Mouse (Mus musculus) neural tube, embryonic 14.5 days (tissue): ENCODE results near the gene Zdhhc20. TPM values are rescaled to one million over a fixed set of nuclear protein-coding genes. Genes with fewer than 3 reads are reported as not detected.
"Not testable (repeated sequence)": the region's sequence is repeated elsewhere in the genome, so short reads cannot be mapped to it uniquely, and the experiment has no call there.

Experiments used
- ATAC-seq: fragments of 200-750 bp; cut with Nextera tagmentation; 2 replicates; pipeline ENCODE4 v1.8.0; 2017; ENCODE audit warnings: low read depth, mild to moderate bottlenecking, moderate TSS enrichment, moderate library complexity
- H3K27ac ChIP-seq: fragments of 300-500 bp; sonication (generic); 2 replicates; pipeline ENCODE4 v1.5.1; 2014; ENCODE audit warnings: low read depth, mild to moderate bottlenecking, control low read depth, low read length, moderate library complexity, mixed read lengths
- H3K27me3 ChIP-seq: fragments of 300-500 bp; sonication (generic); 2 replicates; pipeline ENCODE4 v1.6.1; 2014; ENCODE audit warnings: low read length; ENCODE audit not compliant: control insufficient read depth, insufficient read depth
- H3K36me3 ChIP-seq: fragments of 300-500 bp; sonication (generic); 2 replicates; pipeline ENCODE4 v1.6.1; 2014; ENCODE audit warnings: low read length, mixed read lengths; ENCODE audit not compliant: control insufficient read depth, insufficient read depth
- H3K4me1 ChIP-seq: fragments of 300-500 bp; sonication (generic); 2 replicates; pipeline ENCODE4 v1.6.1; 2014; ENCODE audit warnings: low read length; ENCODE audit not compliant: control insufficient read depth, insufficient read depth
- H3K4me2 ChIP-seq: fragments of 300-500 bp; sonication (generic); 2 replicates; pipeline ENCODE4 v1.6.1; 2014; ENCODE audit warnings: mild to moderate bottlenecking, low read depth, low read length, control low read depth
- H3K4me3 ChIP-seq: fragments of 300-500 bp; sonication (generic); 2 replicates; pipeline ENCODE4 v1.5.1; 2014; ENCODE audit warnings: low read depth, low read length, control low read depth, mixed read lengths
- H3K9ac ChIP-seq: fragments of 300-500 bp; sonication (generic); replicated peaks from 2 replicates; pipeline ENCODE4 v1.6.1; 2014; ENCODE audit warnings: low read depth, mild to moderate bottlenecking, control low read depth, low read length, mixed read lengths
- H3K9me3 ChIP-seq: fragments of 300-500 bp; sonication (generic); 2 replicates; pipeline ENCODE4 v1.6.1; 2016; ENCODE audit warnings: low read length; ENCODE audit not compliant: control insufficient read depth
- WGBS: fragments of 180-500 bp; shearing (Covaris S2); extraction: QIAGEN DNeasy Blood & Tissue Kit; methylation state at CpG from one replicate; pipeline ENCODE4 v1.1.7; 2014; 5-methylcytosine and 5-hydroxymethylcytosine counted together
- polyA plus RNA-seq: library from polyadenylated mRNA; unstranded; fragments of >200 nt; fragmentation: Nextera tagmentation; extraction: Ambion mirVana; gene quantifications from 2 replicates; pipeline ENCODE4 v1.2.1, GENCODE M21; 2014

Gene Zdhhc20
- polyA plus RNA-seq, 1 experiment from 2014 or later, result 42.8 TPM

DNA sequence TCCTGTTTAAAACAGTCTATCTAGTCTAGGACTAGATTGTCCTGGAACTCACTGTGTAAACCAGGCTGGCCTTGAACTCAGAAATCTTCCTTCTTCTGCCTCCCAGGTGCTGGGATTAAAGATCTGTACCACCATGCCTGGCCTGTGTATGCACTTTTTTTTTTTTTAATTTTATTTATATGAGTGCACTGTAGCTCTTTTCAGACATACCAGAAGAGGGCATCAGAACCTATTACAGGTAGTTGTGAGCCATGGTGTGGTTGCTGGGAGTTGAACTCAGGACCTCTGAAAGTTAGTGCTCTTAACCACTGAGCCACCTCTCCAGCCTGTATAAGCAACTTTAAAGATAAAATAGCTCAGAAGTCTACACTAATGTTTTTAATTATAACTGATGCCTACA lies 9.0 kb downstream of the Zdhhc20 start:
- Histone ChIP-seq H3K4me3 (no peak overlapping the region), H3K27me3 (no peaks in the 10 kb centered on the region), H3K36me3 (no peaks in the 10 kb centered on the region), H3K4me2 (no peak overlapping the region), H3K9me3 (no peaks in the 10 kb centered on the region), H3K27ac (no peak overlapping the region), H3K4me1 (0 out of 2 replicates have a peak, but pooled peaks cover 3% of the 10 kb centered on the region), H3K9ac (no peak overlapping the region)
- ATAC-seq, result no peak

DNA sequence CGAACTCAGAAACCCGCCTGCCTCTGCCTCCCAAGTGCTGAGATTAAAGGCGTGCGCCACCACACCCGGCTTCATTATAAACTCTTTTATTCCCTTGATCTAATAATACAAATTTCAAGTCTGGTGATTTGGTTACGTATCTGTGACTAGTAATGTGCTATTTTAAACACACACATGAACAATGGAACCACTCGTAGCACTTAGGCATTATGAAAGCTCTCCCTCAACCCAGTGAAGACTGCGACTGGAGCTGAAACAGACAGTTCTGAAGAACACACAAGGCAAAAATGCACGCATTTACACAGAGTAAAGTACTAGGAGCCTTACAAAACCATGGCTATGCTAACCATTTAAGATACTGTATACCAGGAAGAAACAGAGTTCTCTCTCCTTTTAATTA lies 12.2 kb downstream of the Zdhhc20 start:
- no peak for ATAC-seq
- Histone ChIP-seq H3K9ac (no peak overlapping the region), H3K4me2 (no peak overlapping the region), H3K27me3 (no peaks in the 10 kb centered on the region), H3K27ac (no peak overlapping the region), H3K4me1 (0 out of 2 replicates have a peak, but pooled peaks cover 3% of the 10 kb centered on the region), H3K36me3 (0 out of 2 replicates have a peak, but pooled peaks cover 4% of the 10 kb centered on the region), H3K9me3 (no peaks in the 10 kb centered on the region), H3K4me3 (no peak overlapping the region)
- WGBS, result 95% methylated on average over 9 of the region's 9 CpGs

DNA sequence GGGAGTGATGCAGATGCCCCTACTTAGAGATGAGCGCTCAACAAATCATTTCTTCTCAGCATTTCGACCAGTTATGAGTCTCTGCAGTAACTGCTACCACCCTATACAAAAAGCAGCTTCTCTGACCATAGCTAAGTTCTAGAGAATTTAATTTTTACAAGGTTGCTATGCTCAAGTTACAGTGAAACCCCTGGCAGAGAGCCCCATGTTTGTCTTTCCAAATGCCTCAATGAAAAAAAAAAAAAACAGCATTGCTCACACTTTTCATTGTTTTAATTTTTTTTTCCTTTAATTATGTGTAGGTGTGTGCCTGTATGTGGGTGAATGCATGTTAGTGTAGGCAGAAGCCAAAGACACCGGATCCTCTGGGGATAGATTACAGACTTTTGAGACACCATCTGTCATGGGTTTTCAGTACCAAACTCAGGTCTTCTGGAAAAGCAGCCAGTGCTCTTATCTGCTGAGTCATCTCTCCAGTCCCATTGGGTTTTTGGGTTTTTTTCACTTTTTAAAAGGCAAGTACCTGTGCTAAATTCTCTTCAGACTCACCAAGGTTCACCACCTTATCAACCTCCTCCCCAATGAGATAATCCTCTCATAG lies 23.3 kb downstream of the Zdhhc20 start:
- Histone ChIP-seq H3K27me3 (no peaks in the 10 kb centered on the region), H3K4me1 (no peaks in the 10 kb centered on the region), H3K36me3 (peaks cover 16% of the 10 kb centered on the region; the same call in 1 of the 2 replicates), H3K9ac (no peak overlapping the region), H3K4me2 (no peak overlapping the region), H3K9me3 (no peaks in the 10 kb centered on the region), H3K4me3 (no peak overlapping the region), H3K27ac (no peak overlapping the region)
- WGBS, result 97% methylated on average over 3 of the region's 3 CpGs
- ATAC-seq, result no peak

DNA sequence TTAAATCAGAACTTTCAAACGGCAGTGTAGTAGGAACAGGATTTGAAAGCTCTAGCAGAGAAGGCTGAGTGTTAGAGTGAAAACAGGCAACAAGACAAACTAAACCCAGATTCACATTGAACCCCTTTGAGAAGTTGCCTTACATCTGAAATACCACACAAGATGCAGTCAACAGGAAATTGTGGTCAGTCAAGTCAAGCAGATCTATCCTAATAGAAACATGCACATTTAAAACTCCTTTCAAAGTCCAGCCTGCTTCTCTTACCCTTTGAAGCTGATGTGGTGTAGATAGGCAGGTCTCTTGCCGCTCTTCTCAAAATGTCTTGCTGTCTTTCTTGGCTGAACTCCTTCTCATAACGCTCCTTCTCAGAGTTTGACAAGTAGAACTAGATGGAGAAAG lies 24.8 kb downstream of the Zdhhc20 start:
- Histone ChIP-seq H3K4me1 (no peaks in the 10 kb centered on the region), H3K27me3 (no peaks in the 10 kb centered on the region), H3K4me3 (no peak overlapping the region), H3K36me3 (peaks cover 15% of the 10 kb centered on the region; the same call in 1 of the 2 replicates), H3K27ac (no peak overlapping the region), H3K9ac (no peak overlapping the region), H3K9me3 (no peaks in the 10 kb centered on the region), H3K4me2 (no peak overlapping the region)
- WGBS, result 97% methylated on average over 3 of the region's 3 CpGs
- no peak for ATAC-seq

- H3K27ac ChIP-seq, result no peak overlapping the region
- H3K4me1 ChIP-seq, result no peaks in the 10 kb centered on the region
- peaks cover 12% of the 10 kb centered on the region for H3K36me3 ChIP-seq
- no peak overlapping the region for H3K4me2 ChIP-seq
- H3K4me3 ChIP-seq, result no peak overlapping the region
- no peak for ATAC-seq
- no peaks in the 10 kb centered on the region for H3K9me3 ChIP-seq
- H3K9ac ChIP-seq, result no peak overlapping the region
- H3K27me3 ChIP-seq, result no peaks in the 10 kb centered on the region
- WGBS, result 77% methylated on average over 2 of the region's 2 CpGs
These were observed 26.9 kb downstream of the Zdhhc20 start for GRCm38 (mm10) chr14:57863129-57863528.

DNA sequence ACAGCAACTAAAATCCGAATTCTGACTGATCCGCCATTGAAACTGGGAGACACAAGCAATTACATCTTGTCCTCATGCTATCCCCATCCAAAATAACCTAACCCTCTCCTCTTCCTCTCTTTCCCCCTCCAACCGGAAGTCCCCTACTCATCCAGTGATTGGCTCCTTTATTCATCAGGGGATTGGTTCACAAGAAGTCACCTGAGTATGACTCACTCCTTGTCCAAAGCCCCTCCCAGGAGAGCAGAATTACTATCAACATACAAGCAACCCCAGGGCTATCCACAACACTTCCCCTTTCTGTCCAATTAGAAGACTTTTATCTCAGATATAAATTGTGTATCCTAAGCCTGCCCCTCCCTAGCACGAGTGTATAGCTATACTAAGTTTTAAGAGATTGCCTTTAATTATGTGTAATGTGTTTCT lies 28.1 kb downstream of the Zdhhc20 start:
- 92% methylated on average over 4 of the region's 4 CpGs for WGBS
- no peak for ATAC-seq
- Histone ChIP-seq H3K4me2 (no peak overlapping the region), H3K27ac (no peak overlapping the region), H3K4me1 (no peaks in the 10 kb centered on the region), H3K9me3 (no peaks in the 10 kb centered on the region), H3K27me3 (no peaks in the 10 kb centered on the region), H3K9ac (no peak overlapping the region), H3K36me3 (peaks cover 16% of the 10 kb centered on the region), H3K4me3 (no peak overlapping the region)

GRCm38 (mm10) chr14:57859520-57859919 lies 30.6 kb downstream of the Zdhhc20 start:
- H3K9ac ChIP-seq, result no peak overlapping the region
- H3K9me3 ChIP-seq, result no peaks in the 10 kb centered on the region
- no peaks in the 10 kb centered on the region for H3K4me1 ChIP-seq
- H3K4me3 ChIP-seq, result no peak overlapping the region
- peaks cover 5% of the 10 kb centered on the region; the same call in 1 of the 2 replicates for H3K36me3 ChIP-seq
- no peak overlapping the region for H3K4me2 ChIP-seq
- no peaks in the 10 kb centered on the region for H3K27me3 ChIP-seq
- ATAC-seq, result no peak
- H3K27ac ChIP-seq, result no peak overlapping the region

GRCm38 (mm10) chr14:57858601-57859000 lies 31.5 kb downstream of the Zdhhc20 start:
- peaks cover 4% of the 10 kb centered on the region; the same call in 1 of the 2 replicates for H3K36me3 ChIP-seq

GRCm38 (mm10) chr14:57856037-57856436 lies 34.0 kb downstream of the Zdhhc20 start:
- H3K4me2 ChIP-seq, H3K27me3 ChIP-seq, ATAC-seq, H3K27ac ChIP-seq, H3K9ac ChIP-seq, H3K4me3 ChIP-seq, H3K9me3 ChIP-seq, H3K4me1 ChIP-seq: not testable (repeated sequence)
- H3K36me3 ChIP-seq, result peaks cover 12% of the 10 kb centered on the region

More at GRCm38 (mm10) chr14:57858601-57859000, 31.5 kb downstream of the Zdhhc20 start:
- 90% methylated on average over 2 of the region's 2 CpGs for WGBS
- Histone ChIP-seq H3K4me2 (no peak overlapping the region), H3K9me3 (no peaks in the 10 kb centered on the region), H3K4me3 (no peak overlapping the region), H3K27me3 (no peaks in the 10 kb centered on the region), H3K9ac (no peak overlapping the region), H3K27ac (no peak overlapping the region), H3K4me1 (no peaks in the 10 kb centered on the region)
- ATAC-seq, result no peak
